Mouse (Mus musculus) regulatory T cell (primary cell): ENCODE results near the gene Foxo1.

ENCODE experiments used
- in situ Hi-C: fragments of 300-600 bp; cut with MboI, MseI; formaldehyde crosslinking; loops from one replicate; pipeline ENCODE4 v1.15.1; 2025; ENCODE audit warnings: high pct_unique_total_duplicates

Gene Foxo1

DNA sequence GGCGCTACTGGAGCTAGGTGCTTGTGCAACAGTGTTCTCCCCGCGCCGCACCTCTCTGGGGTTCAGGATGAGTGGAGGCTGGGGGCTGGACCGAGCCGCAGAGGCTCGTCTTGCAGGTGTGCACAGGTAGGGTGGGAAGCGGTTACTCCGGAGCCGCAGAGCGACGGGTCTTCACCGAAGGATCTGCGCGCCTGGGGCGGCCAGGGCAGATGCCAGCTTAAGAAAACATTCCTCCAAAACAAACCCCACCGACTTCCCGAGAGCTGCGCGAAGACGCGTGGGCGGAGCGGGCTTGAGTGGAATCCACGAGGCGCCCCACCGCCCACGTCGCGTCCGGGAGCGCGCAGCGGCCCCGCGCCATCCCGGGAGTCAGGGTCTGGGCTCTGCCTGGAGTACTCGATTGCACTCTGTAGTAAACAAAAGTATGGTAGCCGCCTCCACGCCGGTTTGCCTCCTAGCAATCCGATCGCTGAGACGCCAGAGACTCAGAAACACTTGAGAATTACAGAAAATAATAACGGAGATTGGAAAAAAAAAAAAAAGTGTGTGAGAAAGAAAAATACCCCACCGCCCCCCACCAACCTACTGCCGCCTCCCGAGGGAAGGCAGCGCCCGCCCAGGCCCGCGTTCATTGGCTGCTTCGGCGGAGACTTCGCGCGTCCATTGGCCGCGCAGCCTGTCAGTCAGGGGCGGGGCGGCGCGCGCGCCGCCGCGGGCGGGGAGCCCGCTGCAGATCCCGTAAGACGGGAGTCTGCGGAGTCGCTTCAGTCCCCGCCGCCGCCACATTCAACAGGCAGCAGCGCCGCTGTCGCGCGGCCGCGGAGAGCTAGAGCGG lies at the start of gene Foxo1:
TSS of gene Foxo1 (plus strand) at position 685 of the 835 bp plus-strand sequence.
- in situ Hi-C loops: loop anchor here (5.0 to 10.0 kb wide), 2 partner anchors 369 to 657 kb away; no protein-coding TSS in a partner anchor

DNA sequence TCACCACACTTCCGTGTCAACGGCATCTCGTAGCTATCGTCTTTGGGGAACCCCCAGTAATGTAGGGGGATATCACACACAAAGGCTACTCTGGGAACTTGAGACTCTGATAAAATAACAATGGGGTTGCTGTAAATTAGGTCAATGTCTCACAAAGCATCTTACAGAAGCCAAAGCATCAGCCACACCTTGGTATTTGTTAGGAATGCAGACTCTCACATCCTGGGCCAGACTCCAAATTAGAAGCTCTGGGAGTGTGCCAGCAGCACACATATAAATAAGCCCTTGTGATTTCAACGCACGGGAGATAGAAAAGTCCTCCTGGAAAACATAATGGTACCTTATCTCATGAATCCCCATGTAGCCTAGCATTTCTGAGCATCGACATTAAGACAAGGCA lies 49.3 kb upstream of the Foxo1 start:
- in situ Hi-C loops: no loop called here

DNA sequence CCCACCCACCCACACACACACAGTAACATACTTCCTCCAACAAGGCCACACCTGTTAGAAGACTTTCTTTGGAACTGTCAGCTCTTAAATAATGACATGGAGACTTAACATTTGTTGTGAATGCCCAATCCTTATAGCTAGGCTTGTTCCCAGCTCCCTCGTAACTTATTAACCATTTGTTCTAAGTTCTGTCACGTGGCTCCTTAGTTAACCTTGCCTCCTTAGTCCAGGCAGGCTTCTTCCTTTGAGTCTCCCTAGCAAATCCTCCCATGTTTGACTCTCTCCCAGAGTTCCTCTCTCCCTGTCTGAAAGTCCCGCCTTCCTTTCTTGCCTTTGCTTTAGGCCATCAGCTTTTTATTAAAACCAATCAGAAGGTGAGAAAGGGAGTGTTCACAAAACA lies 47.1 kb upstream of the Foxo1 start:
- in situ Hi-C loops: no loop called here

DNA sequence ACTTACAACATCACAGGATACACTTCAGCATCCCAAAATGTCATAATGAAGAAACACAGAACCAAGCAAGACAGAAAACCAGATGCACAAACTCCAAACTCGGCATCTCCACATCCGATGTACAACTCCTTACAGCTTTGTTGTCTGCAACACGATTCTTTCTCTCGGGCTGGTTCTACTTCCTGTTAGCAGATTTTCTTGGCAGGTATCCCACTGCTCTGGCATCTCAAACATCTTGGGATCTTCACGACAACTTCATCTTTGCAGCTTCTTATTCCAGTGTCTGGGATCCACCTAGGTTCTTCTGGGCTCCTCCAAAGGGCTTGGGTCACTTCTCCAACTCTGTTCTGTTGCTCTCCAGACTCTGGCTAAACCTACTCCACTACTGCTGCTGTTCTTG lies 46.2 kb upstream of the Foxo1 start:
- in situ Hi-C loops: no loop called here

DNA sequence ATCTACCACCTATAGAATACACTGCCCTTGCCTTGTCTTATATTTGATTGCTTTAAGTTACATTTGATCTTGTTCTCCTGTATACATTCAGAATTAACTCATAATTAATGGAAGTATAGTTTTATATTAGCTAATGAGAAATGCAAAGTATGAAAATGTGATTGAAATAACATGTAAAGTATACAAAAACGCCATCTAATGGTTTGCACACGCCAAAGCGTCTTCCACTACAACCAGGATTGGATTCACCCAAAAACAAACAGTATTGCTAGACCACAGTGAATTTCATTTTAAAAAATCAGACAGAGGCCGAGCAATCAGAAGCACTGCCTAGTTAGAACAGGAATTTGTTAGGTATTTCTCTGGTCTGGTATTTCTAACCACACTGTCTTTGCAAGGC lies 31.6 kb upstream of the Foxo1 start:
- in situ Hi-C loops: no loop called here

DNA sequence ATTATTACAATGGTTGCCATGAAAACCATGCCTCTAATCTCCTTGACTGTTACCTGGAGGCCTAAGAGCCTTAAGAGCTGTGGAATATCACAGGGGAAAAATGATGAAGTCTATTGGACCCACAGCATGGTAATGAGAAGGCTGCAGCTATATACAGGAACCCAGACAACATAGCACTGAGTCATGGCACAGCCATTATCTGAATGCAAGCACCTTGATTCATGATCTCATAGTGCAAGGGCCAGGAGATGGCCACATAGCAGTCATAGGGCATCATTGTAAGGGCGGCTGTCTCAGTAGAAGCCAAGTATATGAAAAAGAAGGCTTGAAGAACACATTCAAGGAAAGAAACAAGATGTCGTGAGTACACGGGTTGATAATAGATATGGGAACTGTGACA lies 31.0 kb upstream of the Foxo1 start:
- in situ Hi-C loops: no loop called here

DNA sequence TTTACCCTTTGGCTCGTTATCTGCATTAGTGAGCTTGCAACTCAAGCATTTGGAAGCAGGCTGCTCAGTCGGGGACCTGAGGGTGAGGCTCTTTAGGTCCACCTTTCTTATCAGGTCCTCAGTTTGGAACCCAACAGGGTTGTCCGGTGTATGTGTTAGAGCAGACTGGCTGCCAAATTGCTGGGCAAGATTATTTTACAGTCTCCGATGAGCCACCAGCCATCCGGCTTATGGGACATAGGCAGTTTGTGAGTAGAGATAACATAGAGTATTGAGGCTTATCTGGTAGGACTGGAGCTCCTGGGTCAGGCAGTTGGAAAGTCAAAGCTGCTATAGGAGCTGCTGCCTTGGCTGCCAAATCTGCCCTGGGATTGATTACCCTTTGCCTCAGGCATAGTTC lies 27.1 kb upstream of the Foxo1 start:
- in situ Hi-C loops: loop anchor here (5.0 to 10.0 kb wide), 4 partner anchors 54 to 1084 kb away; no protein-coding TSS in a partner anchor

DNA sequence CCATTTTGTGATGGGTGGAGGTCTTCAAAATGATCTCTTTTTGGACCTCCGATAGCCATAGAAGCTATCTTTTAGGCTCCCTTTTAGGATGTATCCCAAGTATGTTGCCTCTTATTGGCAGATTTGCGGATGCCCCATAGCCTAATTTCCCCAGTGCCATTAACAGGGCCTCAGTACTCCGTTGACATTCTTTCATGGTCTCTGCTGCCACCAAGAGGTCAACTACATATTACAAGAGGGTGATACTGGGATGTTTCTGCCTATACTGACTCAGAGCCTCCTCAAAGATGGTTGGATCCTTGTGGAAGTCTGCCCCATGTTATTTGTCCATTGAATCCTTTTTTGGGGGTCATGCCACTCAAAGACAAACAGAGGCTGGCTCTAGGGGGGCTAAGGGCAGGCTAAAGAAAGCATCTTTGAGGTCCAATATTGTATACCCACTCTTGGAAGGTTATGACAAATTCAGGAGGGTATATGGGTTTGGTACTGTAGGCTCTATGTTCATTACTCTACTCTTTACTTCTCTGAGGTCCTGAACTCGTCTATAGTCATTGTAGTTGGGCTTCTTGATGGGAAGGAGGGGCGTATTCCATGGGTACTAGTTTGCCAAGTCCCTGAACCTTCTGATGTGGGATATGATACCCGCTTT lies 25.6 kb upstream of the Foxo1 start:
- in situ Hi-C loops: loop anchor here (5.0 to 10.0 kb wide), 4 partner anchors 55 to 1082 kb away; no protein-coding TSS in a partner anchor

DNA sequence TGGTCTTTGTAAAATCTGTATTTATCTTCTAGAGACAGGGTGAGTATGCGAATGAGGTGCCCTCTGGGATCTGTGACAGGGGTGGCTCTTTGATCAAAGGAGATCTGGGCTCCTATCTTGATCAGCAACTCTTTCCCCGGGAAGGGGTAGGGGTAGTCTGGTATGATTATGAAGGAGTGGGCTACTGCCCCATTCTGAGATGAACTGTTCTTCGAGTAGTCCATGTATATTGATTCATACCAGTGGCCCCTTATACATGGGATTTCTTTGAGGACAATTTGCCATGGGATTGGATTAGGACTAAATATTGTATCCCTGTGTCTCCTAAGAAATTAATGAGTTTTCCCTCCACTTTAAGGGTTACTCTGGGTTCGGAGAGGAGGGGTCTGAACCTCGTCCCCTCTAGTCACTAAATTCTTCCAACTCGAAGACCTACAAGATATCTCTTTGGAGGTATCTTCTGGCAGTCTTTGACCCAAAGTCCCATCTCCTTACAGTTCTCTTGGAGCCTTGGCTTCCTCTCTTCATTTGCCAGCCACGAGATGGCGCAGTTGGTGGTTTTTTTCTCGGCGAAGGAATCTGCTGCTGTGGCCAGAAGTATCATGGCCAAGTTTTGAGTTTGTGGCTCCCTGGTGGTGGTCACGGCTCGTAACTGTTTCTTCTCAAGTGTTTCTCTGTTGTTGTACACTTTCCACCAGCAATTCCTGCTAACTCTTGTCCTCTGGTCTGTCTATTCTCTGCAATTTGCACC lies 24.7 kb upstream of the Foxo1 start:
- in situ Hi-C loops: loop anchor here (5.0 to 10.0 kb wide), 4 partner anchors 56 to 1081 kb away; no protein-coding TSS in a partner anchor

DNA sequence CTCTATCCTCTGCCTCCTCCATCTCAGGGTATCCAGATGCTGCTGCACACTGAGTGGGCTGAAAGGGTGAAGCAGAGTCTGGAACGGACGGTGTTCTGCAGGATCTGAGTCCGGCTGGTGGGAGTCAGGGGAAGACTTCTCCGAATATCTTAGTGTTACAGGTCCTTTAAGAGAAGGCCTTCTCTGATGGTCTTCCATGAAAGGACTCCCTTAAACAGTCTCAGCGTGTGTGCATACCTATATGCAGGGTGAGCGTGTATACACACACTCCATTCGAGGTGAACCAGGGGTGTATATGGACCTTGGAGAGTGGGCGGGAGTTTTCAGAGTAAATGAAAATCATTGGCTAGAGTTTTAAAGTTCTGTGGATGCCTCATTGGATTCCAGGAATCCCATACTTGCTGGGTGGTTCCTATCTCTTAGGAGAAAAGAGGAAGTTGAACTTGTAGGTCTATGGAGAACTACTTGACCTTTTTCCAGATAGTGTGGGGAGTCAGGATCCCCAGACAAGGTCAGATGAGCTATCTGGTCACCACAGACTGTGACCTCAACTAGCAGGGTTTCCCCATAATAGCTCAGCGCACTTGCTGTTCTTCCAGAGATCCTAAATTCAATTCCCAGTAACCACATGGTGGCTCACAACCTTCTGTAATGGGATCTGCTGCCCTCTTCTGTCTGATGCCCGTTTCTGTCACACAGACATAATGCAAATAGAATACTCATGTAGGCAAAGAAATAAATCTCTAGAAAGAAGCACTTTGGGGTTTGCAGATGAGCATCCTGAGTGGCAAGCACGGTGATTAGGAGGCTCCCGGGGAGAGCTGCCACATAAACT lies 21.9 kb upstream of the Foxo1 start:
- in situ Hi-C loops: loop anchor here (10.0 kb wide), 1 partner anchor 1079 kb away; no protein-coding TSS in a partner anchor

DNA sequence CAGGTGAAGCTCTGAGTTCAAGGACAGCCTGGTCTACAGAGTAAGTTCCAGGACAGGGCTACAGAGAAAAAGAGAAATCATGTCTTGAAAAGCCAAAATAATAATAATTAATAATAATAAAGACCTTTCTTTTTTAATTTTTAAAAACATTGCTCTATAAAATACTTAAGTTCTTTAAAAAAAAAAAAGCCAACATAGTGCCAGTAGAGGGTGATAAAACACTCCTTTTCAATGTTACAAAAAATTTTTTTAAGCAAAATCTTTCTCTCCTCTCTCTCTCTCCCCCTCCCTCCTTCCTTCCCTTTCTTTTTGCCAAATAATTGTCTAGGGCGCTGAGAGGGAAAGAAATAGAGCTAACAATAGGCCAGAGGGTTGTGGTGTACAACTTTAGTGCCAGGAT lies 17.0 kb upstream of the Foxo1 start:
- in situ Hi-C loops: loop anchor here (10.0 kb wide), 1 partner anchor 754 kb away; no protein-coding TSS in a partner anchor

DNA sequence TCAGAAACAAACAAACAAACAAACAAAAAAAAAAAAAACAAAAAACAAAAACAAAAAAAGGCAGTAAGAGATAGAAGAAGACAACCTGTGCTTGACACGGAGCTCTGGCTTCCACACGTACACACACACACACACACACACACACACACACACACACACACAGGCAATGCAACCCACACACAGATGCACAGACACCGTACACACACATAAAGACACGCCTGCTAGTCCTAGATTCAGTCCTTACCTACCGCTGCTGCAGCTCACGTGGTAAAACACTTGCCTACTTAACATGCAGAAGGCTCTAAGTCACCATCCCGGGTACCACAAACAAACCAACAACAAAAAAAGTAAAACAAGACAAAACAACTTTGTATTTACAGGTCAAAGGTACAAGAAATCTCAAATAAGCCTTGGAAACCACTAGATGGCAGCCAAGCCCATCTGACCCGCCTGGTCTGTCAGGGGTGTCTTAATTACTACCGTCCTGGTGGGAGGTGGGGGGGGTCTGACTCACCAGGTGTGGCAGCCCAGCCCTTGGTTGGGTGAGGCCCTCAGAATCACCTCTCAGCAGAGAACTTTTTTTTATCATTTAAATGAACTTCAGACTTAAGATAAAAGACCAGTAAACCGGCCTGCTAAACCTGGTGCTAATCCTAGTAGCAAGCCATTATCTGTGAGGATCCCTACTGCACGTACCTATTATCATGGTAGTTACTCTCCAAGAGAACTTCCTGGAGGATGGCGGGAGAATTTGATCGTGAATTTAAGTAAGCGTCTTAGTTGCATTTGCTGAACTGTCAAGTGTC lies 14.3 kb upstream of the Foxo1 start:
- in situ Hi-C loops: loop anchor here (10.0 kb wide), 1 partner anchor 751 kb away; no protein-coding TSS in a partner anchor

DNA sequence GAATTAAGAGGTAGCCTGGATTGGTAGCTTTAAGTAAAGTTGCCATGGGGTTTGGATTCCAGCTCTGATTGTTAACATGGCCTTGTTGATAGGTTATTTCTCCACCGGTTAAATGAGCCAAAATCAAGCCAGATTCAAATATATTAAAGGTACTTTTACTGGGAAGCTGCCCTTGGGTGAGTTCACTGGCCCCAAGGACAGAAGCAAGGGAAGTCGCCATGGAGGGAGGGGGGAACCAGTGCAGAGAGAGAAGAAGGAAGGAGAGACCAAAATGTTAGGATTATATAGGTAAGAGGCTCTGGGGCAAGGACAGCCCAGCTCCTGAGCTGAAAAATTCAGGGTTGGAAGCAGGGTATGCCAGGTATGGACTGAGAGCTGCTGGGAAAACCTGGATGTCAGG lies 13.6 kb upstream of the Foxo1 start:
- in situ Hi-C loops: loop anchor here (10.0 kb wide), 1 partner anchor 750 kb away; no protein-coding TSS in a partner anchor

DNA sequence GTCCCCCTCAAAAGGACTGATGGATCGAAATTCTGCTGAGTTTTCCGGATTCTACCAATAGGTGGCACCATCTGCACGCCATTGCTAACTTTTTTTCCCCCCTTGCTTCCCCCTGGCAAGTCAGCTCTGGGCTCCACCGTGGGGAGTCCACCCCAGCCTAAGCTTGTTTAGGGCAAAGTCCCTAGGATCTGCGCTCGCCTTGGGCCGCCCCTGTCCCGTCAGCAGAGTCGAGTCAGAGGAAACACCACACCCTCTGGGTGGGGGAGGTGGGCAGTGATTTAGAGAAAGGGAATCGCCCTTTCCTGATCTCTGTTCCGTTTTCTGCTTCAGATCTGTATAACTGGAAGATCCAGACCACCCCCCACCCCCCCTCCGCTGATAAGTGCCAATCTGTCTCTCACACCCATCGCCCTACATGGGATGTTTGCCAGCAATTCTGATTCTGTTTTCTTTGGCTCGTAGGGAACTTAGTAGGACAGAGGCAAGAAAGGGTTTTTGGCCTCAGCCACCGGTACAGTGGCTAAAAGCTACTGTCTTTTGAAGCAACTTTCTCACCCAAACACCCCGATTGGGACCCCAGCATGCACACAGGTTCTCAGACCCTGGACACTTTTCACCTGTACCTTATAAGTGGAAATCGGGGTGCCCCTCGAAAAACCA lies 10.2 kb upstream of the Foxo1 start:
- in situ Hi-C loops: loop anchor here (5.0 to 10.0 kb wide), 4 partner anchors 584 to 1184 kb away; no protein-coding TSS in a partner anchor

DNA sequence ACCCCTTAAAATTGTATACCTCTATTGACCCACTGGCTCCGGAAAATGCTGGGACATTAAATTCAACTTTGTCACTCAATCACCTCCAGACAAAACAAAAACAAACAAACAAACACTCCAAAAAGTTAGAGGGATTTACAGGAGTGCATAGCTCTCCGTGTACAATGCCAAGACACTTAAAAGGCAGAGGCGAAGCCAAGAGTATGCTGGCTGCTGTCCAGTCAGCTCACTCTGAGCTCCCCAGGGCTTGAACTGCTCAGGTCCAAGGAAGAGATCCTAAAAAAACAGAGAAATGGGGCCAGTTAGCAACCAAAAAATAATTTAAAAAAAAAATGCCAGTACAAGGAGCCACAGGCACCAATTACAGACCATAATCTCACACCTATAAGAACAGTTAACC lies 9.6 kb upstream of the Foxo1 start:
- in situ Hi-C loops: loop anchor here (5.0 to 10.0 kb wide), 4 partner anchors 584 to 1184 kb away; no protein-coding TSS in a partner anchor

DNA sequence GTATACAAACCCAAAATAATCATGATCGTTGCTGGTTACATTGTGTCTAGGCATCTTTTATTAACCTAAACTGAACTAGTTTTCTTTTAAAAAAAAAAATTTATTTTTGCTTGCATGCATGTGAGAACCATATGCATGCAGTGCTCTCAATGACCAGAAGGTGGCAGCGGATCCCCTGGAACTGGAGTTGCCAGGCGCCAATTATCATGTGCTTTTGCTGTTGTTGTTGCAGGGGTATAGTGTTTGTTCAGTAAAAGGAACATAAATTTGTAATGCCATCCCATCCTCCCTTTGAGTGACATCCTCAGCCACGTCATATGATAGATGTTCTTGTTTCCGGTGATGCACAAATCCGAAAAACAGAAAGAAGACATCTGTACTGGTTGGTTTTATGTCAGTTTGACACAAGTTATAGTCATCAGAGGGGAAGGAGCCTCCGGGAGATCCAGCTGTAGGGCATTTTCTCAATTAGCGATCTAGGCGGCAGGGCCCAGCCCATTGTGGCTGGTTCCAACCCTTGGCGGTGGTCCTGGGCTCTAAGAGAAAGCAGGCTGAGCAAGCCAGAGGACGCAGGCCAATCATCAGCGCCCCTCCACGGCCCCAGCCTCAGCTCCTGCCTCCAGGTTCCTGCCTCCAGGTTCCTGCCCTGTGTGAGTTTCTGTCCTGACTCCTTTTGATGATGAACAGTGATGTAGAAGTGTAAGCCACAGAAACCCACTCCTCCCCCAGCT lies 5.5 kb upstream of the Foxo1 start:
- in situ Hi-C loops: loop anchor here (10.0 kb wide), 1 partner anchor 662 kb away; no protein-coding TSS in a partner anchor

DNA sequence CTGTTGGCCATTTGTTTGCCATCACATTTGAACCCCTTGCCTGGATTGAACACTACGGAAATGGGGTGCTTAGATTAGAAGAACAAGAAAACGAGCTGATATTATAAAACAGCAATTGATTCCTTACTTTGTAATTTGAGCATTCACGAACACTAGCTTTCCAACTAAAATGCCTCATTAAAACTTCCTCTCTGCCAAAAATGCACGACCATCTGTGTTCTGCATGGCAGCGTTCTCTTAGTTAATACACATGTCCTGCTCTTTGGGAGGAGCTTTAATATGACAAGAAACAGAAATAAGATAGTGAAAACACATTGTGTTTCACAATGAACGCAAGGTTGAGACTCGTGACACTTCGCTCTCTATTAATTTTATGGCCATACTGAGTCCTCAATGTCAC lies 3.8 kb upstream of the Foxo1 start:
- in situ Hi-C loops: loop anchor here (10.0 kb wide), 1 partner anchor 660 kb away; no protein-coding TSS in a partner anchor

DNA sequence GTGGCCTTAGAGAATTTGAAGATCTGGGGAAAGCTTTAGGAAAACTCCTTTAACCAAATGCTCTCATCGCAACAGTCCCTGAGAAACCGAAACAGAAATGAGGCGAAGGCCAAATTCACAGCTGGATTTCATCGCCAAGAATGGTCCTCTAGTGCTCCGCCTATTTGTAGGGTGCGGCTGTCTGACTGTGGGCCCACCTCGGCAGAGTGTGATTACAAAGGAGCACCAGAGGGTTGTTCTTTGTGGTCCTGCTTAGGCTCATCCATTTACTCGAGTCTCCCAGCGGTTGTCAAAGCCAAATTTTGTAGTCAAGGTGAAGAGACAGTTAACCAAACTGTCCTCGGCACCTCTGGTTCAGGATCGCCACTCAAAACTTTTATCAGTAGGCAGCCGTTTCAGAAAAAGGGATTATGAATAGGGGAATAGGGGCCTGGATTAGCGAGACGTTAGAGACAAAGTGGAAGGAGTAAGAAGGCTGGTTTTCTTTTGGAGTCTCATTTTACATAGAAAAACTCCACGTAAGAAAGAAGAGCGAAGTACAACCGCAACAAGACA lies 1.5 kb upstream of the Foxo1 start:
- in situ Hi-C loops: loop anchor here (5.0 to 10.0 kb wide), 2 partner anchors 371 to 658 kb away; no protein-coding TSS in a partner anchor
